Mouse (Mus musculus): ENCODE results near the gene Wapl.

Wapl gene

DNA sequence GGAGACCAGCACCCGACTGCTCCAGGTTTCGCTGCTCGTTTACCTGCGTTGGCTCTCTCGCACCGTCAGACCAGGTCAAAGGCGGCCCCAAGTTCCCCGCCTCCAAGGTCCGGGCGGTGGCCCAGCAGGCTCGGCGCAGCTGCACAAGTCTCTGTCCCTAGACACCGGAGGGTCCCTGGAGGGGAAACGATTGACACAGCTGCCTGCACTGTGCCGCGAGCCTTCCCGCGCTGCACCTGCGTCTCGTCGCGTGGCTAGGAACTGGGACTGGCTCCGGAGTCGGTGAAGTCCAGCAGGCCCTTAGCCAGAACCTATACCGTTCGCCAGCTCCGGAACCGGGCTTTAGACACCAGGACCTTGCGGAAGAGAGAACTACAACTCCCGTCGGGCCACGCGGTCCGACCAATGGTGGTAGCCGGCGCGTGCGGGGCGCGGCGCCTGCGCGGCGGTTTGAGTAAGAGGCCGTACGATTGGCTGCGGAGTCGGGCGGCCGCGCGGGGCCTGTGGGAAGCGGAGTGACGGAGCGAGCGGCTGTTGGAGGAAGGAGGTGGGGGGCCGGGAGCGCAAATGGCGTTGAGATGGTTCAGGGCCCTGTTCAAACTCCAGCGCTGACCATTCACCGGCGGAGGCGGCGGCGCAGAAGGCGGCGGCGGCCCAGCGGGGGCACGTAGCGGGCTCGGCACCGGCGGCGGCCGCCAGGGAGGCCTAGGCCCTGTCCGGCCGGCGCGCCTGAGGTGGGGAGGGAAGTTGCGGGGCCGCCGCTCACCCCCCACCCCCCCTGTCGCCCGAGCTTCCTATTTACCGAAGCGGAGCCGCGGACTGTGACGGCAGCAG lies at the start of gene Wapl:
Wapl (plus strand) TSS at position 534 of the 834 bp plus-strand sequence.
- DNase-seq, result peak; percentile 100

DNA sequence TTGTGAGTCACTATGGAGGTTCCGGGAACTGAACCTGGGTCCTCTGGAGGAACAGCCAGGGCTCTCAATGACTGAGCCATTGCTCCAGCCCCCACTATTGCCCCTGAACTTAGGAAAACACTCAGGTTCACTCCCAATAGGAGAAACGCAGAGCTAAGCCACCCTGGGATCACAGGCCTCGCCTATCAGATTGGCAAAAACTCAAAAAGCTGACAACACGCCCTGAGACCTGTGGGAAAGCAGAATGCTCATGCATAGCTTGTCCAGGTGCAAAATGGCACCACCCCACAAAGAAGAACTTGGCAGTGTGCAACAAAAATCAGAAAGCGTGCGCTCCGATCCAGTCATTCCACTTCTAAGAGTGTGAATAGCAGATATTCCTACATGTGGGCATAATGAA lies 46.9 kb upstream of the Wapl start:
- DNase-seq, result no peak

- DNase-seq, result no peak
Measured at GRCm38 (mm10) chr14:34632722-34633448, 40.8 kb upstream of the Wapl start.

GRCm38 (mm10) chr14:34635192-34635591 lies 38.5 kb upstream of the Wapl start:
- DNase-seq, result no peak

DNA sequence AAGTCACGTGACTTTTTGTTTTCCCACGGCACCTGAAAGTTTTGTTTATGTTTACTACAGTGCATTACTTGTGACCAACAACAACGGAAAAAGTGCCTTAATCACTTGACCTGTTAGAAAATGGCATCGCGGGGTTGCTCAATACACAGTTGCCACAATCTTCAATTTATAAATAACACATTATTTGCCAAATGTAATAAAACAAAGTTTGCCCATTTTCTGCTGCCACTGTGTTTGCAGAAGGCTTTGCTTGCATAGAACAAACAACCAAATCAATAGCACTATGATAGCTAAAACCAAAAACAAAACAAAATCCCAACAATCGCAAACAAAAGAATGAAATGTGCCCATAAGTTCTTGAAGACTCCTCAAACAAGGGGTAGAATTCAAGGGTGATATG lies 38.0 kb upstream of the Wapl start:
- no peak for DNase-seq

DNA sequence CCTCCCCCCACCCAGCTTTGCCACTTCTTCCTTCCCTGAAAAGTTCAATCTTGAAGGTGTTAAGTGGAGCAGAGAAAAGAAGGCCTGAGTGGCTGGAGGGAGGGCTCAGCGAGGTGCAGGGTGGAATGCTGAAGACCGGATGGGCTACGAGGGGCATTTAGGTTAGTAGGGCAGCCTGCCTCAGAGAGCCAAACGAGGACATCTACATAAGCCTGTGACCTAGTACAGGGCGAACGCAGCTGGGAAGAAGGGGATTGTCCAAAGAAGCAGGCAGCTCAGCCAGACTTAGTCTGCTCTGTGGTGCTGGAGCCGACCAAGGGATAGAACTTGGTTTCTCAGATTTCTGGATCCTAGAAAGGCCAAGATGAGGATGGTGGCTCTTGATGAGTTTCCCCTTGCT lies 29.6 kb upstream of the Wapl start:
- DNase-seq, result no peak

- DNase-seq, result no peak
Measured at GRCm38 (mm10) chr14:34647870-34648475, 25.8 kb upstream of the Wapl start.

DNA sequence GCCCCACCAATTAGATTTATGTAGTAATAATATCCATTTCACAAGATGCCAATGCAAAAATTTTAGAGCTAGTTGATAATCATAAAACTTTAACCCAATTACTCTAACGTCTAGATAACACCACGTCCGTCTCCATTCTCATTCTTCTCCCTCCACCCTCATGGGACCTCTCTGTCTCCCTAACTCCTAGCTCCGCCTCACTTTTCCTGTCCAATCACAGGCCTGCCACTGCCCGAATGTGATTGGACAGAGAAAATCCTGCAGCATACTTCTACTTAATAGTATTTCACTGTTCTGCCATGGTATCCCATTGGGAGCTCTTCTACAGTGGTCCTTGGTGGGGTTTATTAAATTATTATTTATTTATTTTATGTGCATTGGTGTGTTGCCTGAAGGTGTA lies 16.6 kb upstream of the Wapl start:
- peak; percentile 59 for DNase-seq

GRCm38 (mm10) chr14:34660351-34660787 lies 13.4 kb upstream of the Wapl start:
- DNase-seq, result peak; percentile 87

GRCm38 (mm10) chr14:34660788-34661591 lies 12.7 kb upstream of the Wapl start:
- DNase-seq, result peak; percentile 83

DNA sequence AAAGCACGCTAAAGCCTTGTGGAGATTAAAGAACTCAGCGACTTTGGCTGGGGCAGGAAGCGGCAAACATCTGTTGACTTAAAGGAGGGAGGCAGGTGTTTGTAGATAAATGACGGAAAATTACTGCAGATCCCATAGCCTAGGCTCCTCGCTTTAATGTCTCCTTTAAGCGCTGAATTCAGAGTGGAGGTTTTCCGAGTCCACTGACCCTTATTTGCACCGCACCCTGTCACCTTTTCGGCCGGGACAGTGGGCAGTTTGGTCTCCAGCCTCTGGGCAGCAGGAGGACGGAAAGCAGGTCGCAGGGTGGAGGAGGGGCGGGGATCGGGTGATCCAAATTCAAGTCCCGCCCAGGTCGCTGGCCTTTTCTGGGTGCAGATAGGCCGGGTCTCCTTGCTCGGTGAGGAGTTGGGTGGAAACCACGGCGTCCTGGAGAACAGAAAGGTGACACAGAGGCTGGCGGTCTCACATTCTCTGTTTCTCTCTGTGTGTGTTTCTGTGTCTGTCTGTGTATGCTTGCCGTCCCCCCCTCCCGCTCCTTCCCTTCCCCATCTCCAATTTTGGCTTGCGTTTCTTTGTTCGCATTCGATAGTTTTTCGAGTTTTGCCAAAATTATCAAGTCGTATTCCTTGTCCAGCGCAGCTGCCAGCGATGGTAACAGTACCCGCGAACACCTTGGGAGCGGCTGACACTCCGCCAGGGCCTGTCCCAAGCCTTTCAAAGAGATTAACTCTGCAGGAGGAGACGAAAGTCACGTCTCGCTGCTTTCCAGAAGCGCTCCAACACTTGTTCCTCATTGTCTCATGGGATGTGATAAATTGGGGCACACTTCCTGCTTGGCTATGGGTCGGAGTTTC lies 11.9 kb upstream of the Wapl start:
- peak; percentile 96 for DNase-seq

- DNase-seq, result no peak
Measured at GRCm38 (mm10) chr14:34662478-34662826, 11.3 kb upstream of the Wapl start.

GRCm38 (mm10) chr14:34663381-34663780 lies 10.3 kb upstream of the Wapl start:
- peak; percentile 55 for DNase-seq

DNA sequence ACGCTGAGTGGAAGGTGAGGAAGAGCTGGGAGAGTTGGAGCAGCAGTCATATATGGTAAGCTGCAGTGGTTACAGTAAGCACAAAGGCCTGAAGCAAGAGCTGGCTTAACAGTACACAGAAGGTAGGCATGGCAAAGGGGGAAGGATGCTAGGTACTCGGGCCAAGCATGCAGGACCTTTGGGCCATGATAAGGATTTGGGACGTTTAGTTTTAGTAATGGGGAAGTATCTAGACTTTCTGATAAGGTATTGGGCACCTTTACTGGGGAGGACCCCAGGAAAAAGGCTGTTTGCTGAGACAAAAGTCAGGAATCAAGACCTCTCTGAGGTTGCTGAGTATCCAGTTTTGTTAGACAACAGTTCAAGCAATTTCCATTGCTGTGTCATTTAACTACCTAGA lies 4.6 kb upstream of the Wapl start:
- peak; percentile 51 for DNase-seq

GRCm38 (mm10) chr14:34670256-34670655 lies 3.5 kb upstream of the Wapl start:
- peak; percentile 34 for DNase-seq

DNA sequence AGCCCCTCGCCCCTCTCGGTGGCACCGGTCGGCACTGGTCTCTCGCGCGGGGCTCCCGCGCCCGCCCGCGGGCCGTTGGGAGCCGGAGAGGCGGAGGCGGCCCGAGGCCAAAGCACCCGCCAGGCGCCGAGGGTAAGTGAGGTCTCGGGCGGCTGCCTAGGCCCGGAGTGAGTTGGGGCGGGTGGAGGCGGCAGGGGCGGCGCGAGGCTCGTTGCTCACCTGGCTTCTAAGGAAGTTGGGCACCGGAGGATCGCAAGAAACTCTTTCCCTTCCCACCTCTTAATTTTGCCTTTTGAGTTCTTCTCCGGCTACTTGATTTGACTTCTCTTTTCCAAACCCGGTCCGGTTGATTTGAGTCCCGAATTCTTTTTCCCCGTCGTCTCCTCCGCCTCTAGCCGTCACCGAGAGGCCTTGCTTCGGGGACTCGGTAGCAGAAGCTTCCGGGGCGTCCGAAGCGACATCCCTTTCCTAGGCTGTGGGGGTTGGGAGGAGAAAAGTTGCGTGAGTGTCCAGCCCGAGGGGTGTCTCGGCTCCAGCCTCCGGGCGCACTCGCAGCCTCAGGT lies 582 bp downstream of the Wapl start:
- peak; percentile 94 for DNase-seq

GRCm38 (mm10) chr14:34674932-34675331 lies 1.2 kb downstream of the Wapl start:
- no peak for DNase-seq

- no peak for DNase-seq
Measured at GRCm38 (mm10) chr14:34675347-34675865, 1.7 kb downstream of the Wapl start.

DNA sequence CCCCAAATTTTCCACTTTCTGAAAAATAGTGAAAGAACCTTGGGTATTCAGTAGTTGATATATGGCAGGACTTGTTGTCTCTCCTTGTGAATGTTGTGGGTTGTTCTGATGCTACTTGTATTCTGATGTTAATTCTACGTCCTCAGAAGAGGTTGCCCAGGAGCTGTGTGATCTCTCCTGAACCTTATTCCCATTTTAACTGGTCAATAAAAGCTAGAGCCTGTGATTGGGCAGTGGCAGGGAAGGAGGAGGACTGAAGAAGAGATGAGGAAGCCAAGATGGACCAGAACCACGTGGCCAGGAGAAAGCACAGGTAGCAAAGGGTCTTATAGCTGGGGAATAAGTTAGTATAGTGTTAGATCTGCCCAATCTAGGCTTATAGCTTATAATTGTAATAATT lies 7.1 kb downstream of the Wapl start:
- DNase-seq, result peak; percentile 64

DNA sequence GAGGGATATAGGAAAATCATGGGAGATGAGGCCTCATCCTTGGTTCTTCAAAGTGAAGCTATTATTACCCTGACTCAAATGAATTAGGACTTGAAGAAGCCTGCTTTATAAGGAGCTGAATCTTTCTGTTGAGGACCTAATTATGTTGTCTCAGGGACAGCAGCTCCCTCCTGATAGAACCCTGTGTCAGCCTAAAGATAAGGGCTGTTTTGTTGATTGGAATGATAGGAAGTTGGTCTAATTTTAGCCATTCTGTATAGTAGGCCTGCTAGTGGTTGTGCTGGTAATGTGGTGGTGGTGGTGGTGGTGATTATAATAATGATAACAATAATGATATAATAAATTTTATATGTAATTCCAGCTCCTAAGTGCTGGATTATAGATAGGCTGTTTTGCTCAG lies 11.3 kb downstream of the Wapl start:
- DNase-seq, result no peak

DNA sequence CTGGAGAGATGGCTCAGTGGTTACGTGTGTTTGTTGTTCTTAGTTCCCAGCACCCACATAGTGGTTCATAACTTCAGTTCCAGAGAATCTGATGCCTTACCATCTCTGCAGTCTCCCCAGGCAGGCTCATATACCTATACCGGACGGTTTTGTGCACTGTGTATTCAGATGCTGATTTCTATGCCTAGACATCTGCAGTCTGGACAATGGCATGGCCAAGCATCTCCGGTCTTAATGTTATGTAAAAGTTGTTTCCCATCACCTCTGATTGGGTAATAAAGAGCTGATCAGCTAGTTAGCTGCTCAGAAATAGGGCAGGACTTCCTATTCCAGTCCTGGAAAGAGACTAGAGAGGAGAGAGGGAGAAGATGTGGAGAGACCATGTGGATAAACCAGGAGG lies 20.2 kb downstream of the Wapl start:
- no peak for DNase-seq
